Mouse (Mus musculus) bone marrow, adult 2 months (tissue): Measurements from ENCODE around the gene Wdr5.

Experiments used
- CTCF ChIP-seq: fragments of 200-500 bp; IDR thresholded peaks from 2 replicates; pipeline ENCODE4 v1.5.1; 2011; ENCODE audit warnings: low read length, control low read depth; ENCODE audit not compliant: control insufficient read depth, insufficient read depth
- POLR2A ChIP-seq: fragments of 200-500 bp; IDR thresholded peaks from 2 replicates; pipeline ENCODE4 v1.6.1; 2011; ENCODE audit warnings: low read depth, mild to moderate bottlenecking, control low read depth, low read length, borderline replicate concordance; ENCODE audit not compliant: control insufficient read depth

GRCm38 (mm10) chr2:27488362-27488761 is 26.6 kb upstream of the Wdr5 start:
- TF ChIP-seq POLR2A (no peak), CTCF (no peak)
